Mouse (Mus musculus) liver, embryonic 14.5 days (tissue): Measurements from ENCODE around the gene Gm17693.
"Not testable (repeated sequence)": the region's sequence is repeated elsewhere in the genome, so short reads cannot be mapped to it uniquely, and the experiment has no call there.

Source experiments
- CTCF ChIP-seq: IDR thresholded peaks from 2 replicates; pipeline ENCODE4 v1.5.1; 2016; ENCODE audit warnings: antibody characterized with exemption, low read depth, control low read depth
- EP300 ChIP-seq: IDR thresholded peaks from 2 replicates; pipeline ENCODE4 v1.6.1; 2016; ENCODE audit warnings: antibody characterized with exemption, low read depth

DNA sequence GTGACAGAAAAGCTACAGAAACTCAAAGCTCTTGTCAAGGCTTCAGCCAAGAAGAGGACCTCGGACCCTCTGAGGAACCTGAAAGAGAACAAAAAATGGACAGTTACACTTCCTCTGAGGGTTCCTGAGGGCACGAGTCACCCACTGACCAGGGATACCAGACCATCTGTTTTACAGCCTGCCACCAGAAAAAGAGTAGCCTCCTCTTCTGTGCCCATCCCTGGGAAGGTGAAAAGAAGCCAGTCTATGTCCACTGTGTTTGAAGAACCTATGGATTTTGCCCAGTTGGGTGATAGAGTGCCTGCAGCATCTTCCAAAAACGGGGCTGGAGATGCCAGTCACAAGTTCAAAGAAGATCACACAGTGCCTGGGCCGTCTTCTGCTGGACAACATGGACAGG, at the start of gene Gm17693:
- TF ChIP-seq CTCF, EP300: not testable (repeated sequence)
